Mouse (Mus musculus): ENCODE measurements around the gene Erbin. TPM values are rescaled to one million over a fixed set of nuclear protein-coding genes. Genes with fewer than 3 reads are reported as not detected.

Erbin gene
- polyA plus RNA-seq, 1 experiment from 2014 or later: 4.9 TPM

GRCm38 (mm10) chr13:103806210-103806851, 114.0 kb downstream of the Erbin start:
- 63% methylated on average over 6 of the region's 6 CpGs for WGBS (ENCODE audit: insufficient replicate concordance)
- Histone ChIP-seq H3K4me3 (ENCODE audit: low read depth, low read length) (no peak overlapping the region), H3K4me2 (ENCODE audit: low read depth, low read length) (no peak overlapping the region), H3K9ac (ENCODE audit: low read depth, low read length) (no peak overlapping the region), H3K27ac (ENCODE audit: low read length) (no peak overlapping the region), H3K36me3 (ENCODE audit: control insufficient read depth, insufficient read depth) (no peaks in the 10 kb centered on the region), H3K4me1 (ENCODE audit: control insufficient read depth, low read depth, low read length) (no peaks in the 10 kb centered on the region), H3K9me3 (replicated peaks; ENCODE audit: control insufficient read depth, low read length) (no peaks in the 10 kb centered on the region), H3K27me3 (ENCODE audit: control insufficient read depth, insufficient read depth, low read depth, low read length) (no peaks in the 10 kb centered on the region)
- no peak for ATAC-seq (ENCODE audit: low read depth)

GRCm38 (mm10) chr13:103803721-103804120, 116.6 kb downstream of the Erbin start:
- Histone ChIP-seq H3K27me3 (ENCODE audit: control insufficient read depth, insufficient read depth, low read depth, low read length) (no peaks in the 10 kb centered on the region), H3K4me3 (ENCODE audit: low read depth, low read length) (no peak overlapping the region), H3K36me3 (ENCODE audit: control insufficient read depth, insufficient read depth) (no peaks in the 10 kb centered on the region), H3K9ac (ENCODE audit: low read depth, low read length) (no peak overlapping the region), H3K9me3 (replicated peaks; ENCODE audit: control insufficient read depth, low read length) (no peaks in the 10 kb centered on the region), H3K4me1 (ENCODE audit: control insufficient read depth, low read depth, low read length) (no peaks in the 10 kb centered on the region), H3K27ac (ENCODE audit: low read length) (no peak overlapping the region), H3K4me2 (ENCODE audit: low read depth, low read length) (no peak overlapping the region)
- WGBS (ENCODE audit: insufficient replicate concordance): 57% methylated on average over 5 of the region's 5 CpGs
- ATAC-seq (ENCODE audit: low read depth): no peak

GRCm38 (mm10) chr13:103801021-103801420, 119.3 kb downstream of the Erbin start:
- Histone ChIP-seq H3K36me3 (ENCODE audit: control insufficient read depth, insufficient read depth) (no peaks in the 10 kb centered on the region), H3K4me1 (ENCODE audit: control insufficient read depth, low read depth, low read length) (no peaks in the 10 kb centered on the region), H3K9me3 (replicated peaks; ENCODE audit: control insufficient read depth, low read length) (no peaks in the 10 kb centered on the region), H3K4me2 (ENCODE audit: low read depth, low read length) (no peak overlapping the region), H3K9ac (ENCODE audit: low read depth, low read length) (no peak overlapping the region), H3K27me3 (ENCODE audit: control insufficient read depth, insufficient read depth, low read depth, low read length) (no peaks in the 10 kb centered on the region), H3K27ac (ENCODE audit: low read length) (no peak overlapping the region), H3K4me3 (ENCODE audit: low read depth, low read length) (no peak overlapping the region)
- WGBS (ENCODE audit: insufficient replicate concordance): 86% methylated on average over 1 of the region's 1 CpGs
- ATAC-seq (ENCODE audit: low read depth): no peak

- Histone ChIP-seq H3K36me3 (ENCODE audit: control insufficient read depth, insufficient read depth) (no peaks in the 10 kb centered on the region), H3K27me3 (ENCODE audit: control insufficient read depth, insufficient read depth, low read depth, low read length) (no peaks in the 10 kb centered on the region), H3K9me3 (replicated peaks; ENCODE audit: control insufficient read depth, low read length) (no peaks in the 10 kb centered on the region), H3K4me2 (ENCODE audit: low read depth, low read length) (no peak overlapping the region), H3K27ac (ENCODE audit: low read length) (no peak overlapping the region), H3K4me3 (ENCODE audit: low read depth, low read length) (no peak overlapping the region), H3K9ac (ENCODE audit: low read depth, low read length) (no peak overlapping the region), H3K4me1 (ENCODE audit: control insufficient read depth, low read depth, low read length) (no peaks in the 10 kb centered on the region)
- no peak for ATAC-seq (ENCODE audit: low read depth)
- WGBS (ENCODE audit: insufficient replicate concordance): 73% methylated on average over 9 of the region's 9 CpGs
These were observed 125.4 kb downstream of the Erbin start for GRCm38 (mm10) chr13:103794688-103795543.

- H3K9me3 ChIP-seq (replicated peaks; ENCODE audit: control insufficient read depth, low read length): no peaks in the 10 kb centered on the region
- H3K27ac ChIP-seq (ENCODE audit: low read length): no peak overlapping the region
- peak; percentile 43; the same call in 1 of the 2 replicates for ATAC-seq (ENCODE audit: low read depth)
- H3K9ac ChIP-seq (ENCODE audit: low read depth, low read length): no peak overlapping the region
- H3K4me2 ChIP-seq (ENCODE audit: low read depth, low read length): no peak overlapping the region
- WGBS (ENCODE audit: insufficient replicate concordance): 25% methylated on average over 11 of the region's 11 CpGs
- no peaks in the 10 kb centered on the region for H3K36me3 ChIP-seq (ENCODE audit: control insufficient read depth, insufficient read depth)
- no peak overlapping the region for H3K4me3 ChIP-seq (ENCODE audit: low read depth, low read length)
- H3K27me3 ChIP-seq (ENCODE audit: control insufficient read depth, insufficient read depth, low read depth, low read length): no peaks in the 10 kb centered on the region
- peaks cover under 1% of the 10 kb centered on the region; the same call in 1 of the 2 replicates for H3K4me1 ChIP-seq (ENCODE audit: control insufficient read depth, low read depth, low read length)
These were observed 140.3 kb downstream of the Erbin start for GRCm38 (mm10) chr13:103779922-103780585.

- H3K4me1 ChIP-seq (ENCODE audit: control insufficient read depth, low read depth, low read length): peaks cover 11% of the 10 kb centered on the region
- no peak overlapping the region for H3K9ac ChIP-seq (ENCODE audit: low read depth, low read length)
- H3K27ac ChIP-seq (ENCODE audit: low read length): no peak overlapping the region
- no peak overlapping the region for H3K4me3 ChIP-seq (ENCODE audit: low read depth, low read length)
- no peaks in the 10 kb centered on the region for H3K36me3 ChIP-seq (ENCODE audit: control insufficient read depth, insufficient read depth)
- no peaks in the 10 kb centered on the region for H3K9me3 ChIP-seq (replicated peaks; ENCODE audit: control insufficient read depth, low read length)
- WGBS (ENCODE audit: insufficient replicate concordance): 58% methylated on average over 8 of the region's 8 CpGs
- no peaks in the 10 kb centered on the region for H3K27me3 ChIP-seq (ENCODE audit: control insufficient read depth, insufficient read depth, low read depth, low read length)
- no peak for ATAC-seq (ENCODE audit: low read depth)
- no peak overlapping the region for H3K4me2 ChIP-seq (ENCODE audit: low read depth, low read length)
These were observed 143.2 kb downstream of the Erbin start for GRCm38 (mm10) chr13:103777126-103777525.

GRCm38 (mm10) chr13:103774119-103774757, 146.1 kb downstream of the Erbin start, which contains the start of gene Srek1:
Gene Srek1, minus strand, starts transcription at chr13:103774608.
- Histone ChIP-seq H3K4me1 (ENCODE audit: control insufficient read depth, low read depth, low read length) (peaks cover 21% of the 10 kb centered on the region), H3K27me3 (ENCODE audit: control insufficient read depth, insufficient read depth, low read depth, low read length) (no peaks in the 10 kb centered on the region), H3K9ac (ENCODE audit: low read depth, low read length) (peak within 1 kb of the TSS; percentile 93), H3K27ac (ENCODE audit: low read length) (peak within 1 kb of the TSS; percentile 97), H3K9me3 (replicated peaks; ENCODE audit: control insufficient read depth, low read length) (no peaks in the 10 kb centered on the region), H3K4me2 (ENCODE audit: low read depth, low read length) (peak within 1 kb of the TSS; percentile 81), H3K4me3 (ENCODE audit: low read depth, low read length) (peak within 1 kb of the TSS; percentile 87), H3K36me3 (ENCODE audit: control insufficient read depth, insufficient read depth) (no peaks in the 10 kb centered on the region)
- WGBS (ENCODE audit: insufficient replicate concordance): under 1% methylated on average over 80 of the region's 81 CpGs
- ATAC-seq (ENCODE audit: low read depth): peak; percentile 93

GRCm38 (mm10) chr13:103773407-103774118, 146.8 kb downstream of the Erbin start:
- Histone ChIP-seq H3K27me3 (ENCODE audit: control insufficient read depth, insufficient read depth, low read depth, low read length) (no peaks in the 10 kb centered on the region), H3K36me3 (ENCODE audit: control insufficient read depth, insufficient read depth) (no peaks in the 10 kb centered on the region), H3K27ac (ENCODE audit: low read length) (peak overlapping the region; percentile 97), H3K9me3 (replicated peaks; ENCODE audit: control insufficient read depth, low read length) (no peaks in the 10 kb centered on the region), H3K4me1 (ENCODE audit: control insufficient read depth, low read depth, low read length) (peaks cover 21% of the 10 kb centered on the region), H3K4me3 (ENCODE audit: low read depth, low read length) (peak overlapping the region; percentile 87), H3K4me2 (ENCODE audit: low read depth, low read length) (peak overlapping the region; percentile 81), H3K9ac (ENCODE audit: low read depth, low read length) (peak overlapping the region; percentile 93)
- WGBS (ENCODE audit: insufficient replicate concordance): under 1% methylated on average over 36 of the region's 36 CpGs
- ATAC-seq (ENCODE audit: low read depth): peak; percentile 51
